Mouse (Mus musculus) hindbrain, embryonic 14.5 days (tissue): ENCODE measurements around the gene Krtap17-1. TPM values are rescaled to one million over a fixed set of nuclear protein-coding genes. Genes with fewer than 3 reads are reported as not detected.

Source experiments
- ATAC-seq: fragments of 200-750 bp; cut with Nextera tagmentation; 2 replicates; pipeline ENCODE4 v1.8.0; 2017; ENCODE audit warnings: moderate number of reproducible peaks, mild to moderate bottlenecking, moderate TSS enrichment, moderate library complexity; ENCODE audit not compliant: low FRiP score
- DNase-seq: peaks from one replicate; pipeline ENCODE4 v3.0.0-alpha.2; 2015; ENCODE audit warnings: low spot score
- H3K27ac ChIP-seq: fragments of 300-500 bp; sonication (generic); 2 replicates; pipeline ENCODE4 v1.5.1; 2014; ENCODE audit warnings: mild to moderate bottlenecking, moderate library complexity
- H3K27me3 ChIP-seq: fragments of 300-500 bp; sonication (generic); 2 replicates; pipeline ENCODE4 v1.6.1; 2014; ENCODE audit warnings: mild to moderate bottlenecking, low read length, mixed read lengths; ENCODE audit not compliant: control insufficient read depth, insufficient read depth
- H3K36me3 ChIP-seq: fragments of 300-500 bp; sonication (generic); replicated peaks from 2 replicates; pipeline ENCODE4 v1.6.1; 2014; ENCODE audit not compliant: control insufficient read depth, insufficient read depth
- H3K4me1 ChIP-seq: fragments of 300-500 bp; sonication (generic); replicated peaks from 2 replicates; pipeline ENCODE4 v1.6.1; 2014; ENCODE audit warnings: antibody characterized with exemption, low read length, mixed read lengths; ENCODE audit not compliant: control insufficient read depth, insufficient read depth
- H3K4me2 ChIP-seq: fragments of 300-500 bp; sonication (generic); replicated peaks from 2 replicates; pipeline ENCODE4 v1.6.1; 2014; ENCODE audit warnings: mild to moderate bottlenecking, moderate library complexity
- H3K4me3 ChIP-seq: fragments of 300-500 bp; sonication (generic); replicated peaks from 2 replicates; pipeline ENCODE4 v1.5.1; 2014; ENCODE audit warnings: mild to moderate bottlenecking, low read length
- H3K9ac ChIP-seq: fragments of 300-500 bp; sonication (generic); 2 replicates; pipeline ENCODE4 v1.6.1; 2014
- H3K9me3 ChIP-seq: fragments of 300-500 bp; sonication (generic); 2 replicates; pipeline ENCODE4 v1.6.1; 2016; ENCODE audit warnings: low read length; ENCODE audit not compliant: control insufficient read depth
- WGBS: fragments of 180-500 bp; shearing (Covaris S2); extraction: QIAGEN DNeasy Blood & Tissue Kit; methylation state at CpG from one replicate; pipeline ENCODE4 v1.1.7; 2014; 5-methylcytosine and 5-hydroxymethylcytosine counted together
- polyA plus RNA-seq: library from polyadenylated mRNA; unstranded; fragments of >200 nt; fragmentation: Nextera tagmentation; extraction: Ambion mirVana; gene quantifications from 2 replicates; pipeline ENCODE4 v1.2.1, GENCODE M21; 2014

Krtap17-1 gene
- polyA plus RNA-seq: 0.86 and 1.5 TPM in 2 replicates

DNA sequence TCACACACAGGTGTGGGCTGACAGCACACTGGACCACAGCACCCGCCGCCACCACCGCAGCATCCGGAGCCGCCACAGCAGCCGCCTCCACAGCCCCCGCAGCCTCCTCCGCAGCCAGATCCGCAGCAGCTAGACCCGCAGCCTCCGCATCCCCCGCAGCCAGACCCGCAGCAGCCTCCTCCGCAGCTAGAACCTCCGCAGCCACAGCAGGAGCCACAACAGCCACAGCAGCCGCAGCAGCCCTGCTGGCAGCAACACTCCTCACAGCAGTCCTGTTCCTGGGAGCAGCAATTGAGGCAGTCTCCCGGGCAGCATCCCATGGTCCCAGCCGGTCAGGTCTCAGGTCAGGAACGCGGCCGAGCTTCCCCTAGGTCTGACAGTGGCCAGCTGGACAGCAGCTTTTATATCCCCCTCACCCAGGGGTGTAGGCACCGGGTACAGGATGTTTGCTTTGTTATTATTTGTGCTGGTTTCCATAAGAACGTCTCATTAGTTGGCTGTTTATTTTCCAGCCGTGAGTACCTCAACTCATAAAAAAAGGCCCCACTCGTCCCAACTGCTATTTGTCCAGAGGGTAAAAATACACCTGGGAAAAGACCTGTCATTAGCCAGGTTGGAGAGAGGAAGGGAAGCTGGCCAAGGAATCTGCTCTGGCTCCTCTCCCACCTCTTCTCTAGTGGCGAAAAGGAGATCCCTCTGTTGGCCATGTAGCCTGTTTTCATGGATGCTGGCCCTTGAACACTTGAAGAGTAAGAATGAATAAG lies at the start of gene Krtap17-1:
TSS of gene Krtap17-1 (minus strand) at position 375 of the 764 bp plus-strand sequence.
- peak within 1 kb of the TSS; percentile 14; the same call in 1 of the 2 replicates for H3K4me3 ChIP-seq
- ATAC-seq (no peak), DNase-seq (no peak)
- H3K36me3 ChIP-seq: no peaks in the 10 kb centered on the region
- WGBS: 30% methylated on average over 26 of the region's 26 CpGs
- H3K4me2 ChIP-seq: peak within 1 kb of the TSS; percentile 41
- H3K9ac ChIP-seq: peak within 1 kb of the TSS; percentile 40
- H3K9me3 ChIP-seq: no peaks in the 10 kb centered on the region
- H3K4me1 ChIP-seq: peaks cover 10% of the 10 kb centered on the region; the same call in 1 of the 2 replicates
- H3K27ac ChIP-seq: no peak within 1 kb of the TSS
- H3K27me3 ChIP-seq: no peaks in the 10 kb centered on the region

DNA sequence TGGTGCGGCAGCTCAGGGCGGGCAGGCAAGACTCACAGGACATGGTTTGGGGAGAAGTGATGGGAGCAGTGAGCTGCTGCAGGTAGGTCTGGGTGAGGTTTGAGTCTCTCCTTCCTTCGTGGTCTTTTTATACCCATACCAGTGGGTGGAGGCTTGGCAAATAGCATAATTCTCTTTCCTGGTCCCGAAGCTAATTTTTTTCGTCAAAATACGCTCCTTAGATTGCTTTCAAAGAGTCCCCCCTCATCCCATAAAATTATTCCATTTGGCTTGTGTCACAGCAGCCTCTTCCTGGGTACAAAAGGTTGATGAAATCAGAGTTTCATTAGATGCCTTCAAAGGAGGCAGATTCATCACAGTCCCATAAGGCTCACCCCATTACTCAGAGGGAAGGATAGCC lies 47.7 kb upstream of the Krtap17-1 start, which contains the start of gene Krt34:
TSS of gene Krt34 (minus strand) at position 101 of the 400 bp plus-strand sequence.
- no peak within 1 kb of the TSS for H3K9ac ChIP-seq
- ATAC-seq: no peak
- no peak within 1 kb of the TSS for H3K27ac ChIP-seq
- no peak within 1 kb of the TSS for H3K4me3 ChIP-seq
- no peaks in the 10 kb centered on the region for H3K36me3 ChIP-seq
- H3K4me1 ChIP-seq: no peaks in the 10 kb centered on the region
- H3K9me3 ChIP-seq: no peaks in the 10 kb centered on the region
- no peak within 1 kb of the TSS for H3K4me2 ChIP-seq
- no peak for DNase-seq
- whole genome bisulfite sequencing: 84% methylated on average over 6 of the region's 6 CpGs
- no peaks in the 10 kb centered on the region for H3K27me3 ChIP-seq

DNA sequence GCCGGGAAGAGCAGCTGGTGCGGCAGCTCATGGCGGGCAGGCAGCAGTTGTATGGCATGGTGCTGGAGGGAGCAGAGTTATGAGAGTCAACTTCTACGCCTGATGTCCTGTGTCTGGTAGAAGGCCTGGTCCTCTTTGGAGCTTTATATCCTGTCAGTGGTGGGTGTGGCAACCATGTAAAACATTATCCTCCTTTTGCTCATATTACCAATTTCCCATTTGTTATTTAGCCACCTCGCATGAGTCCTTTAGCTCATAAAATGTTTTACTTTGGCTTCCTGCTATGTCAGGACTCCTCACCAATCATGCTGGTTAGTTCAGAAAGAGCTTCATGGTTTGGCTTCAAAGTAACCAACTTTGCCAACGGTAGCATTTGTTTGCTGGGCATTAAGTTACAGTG lies 36.0 kb upstream of the Krtap17-1 start, which contains the start of gene Krt33b:
TSS of gene Krt33b (minus strand) at position 101 of the 400 bp plus-strand sequence.
- no peaks in the 10 kb centered on the region for H3K27me3 ChIP-seq
- 89% methylated on average over 6 of the region's 6 CpGs for WGBS
- H3K27ac ChIP-seq: no peak within 1 kb of the TSS
- H3K4me2 ChIP-seq: no peak within 1 kb of the TSS
- H3K9me3 ChIP-seq: no peaks in the 10 kb centered on the region
- DNase-seq (no peak), ATAC-seq (no peak)
- H3K4me3 ChIP-seq: no peak within 1 kb of the TSS
- H3K4me1 ChIP-seq: no peaks in the 10 kb centered on the region
- H3K9ac ChIP-seq: no peak within 1 kb of the TSS
- no peaks in the 10 kb centered on the region for H3K36me3 ChIP-seq

DNA sequence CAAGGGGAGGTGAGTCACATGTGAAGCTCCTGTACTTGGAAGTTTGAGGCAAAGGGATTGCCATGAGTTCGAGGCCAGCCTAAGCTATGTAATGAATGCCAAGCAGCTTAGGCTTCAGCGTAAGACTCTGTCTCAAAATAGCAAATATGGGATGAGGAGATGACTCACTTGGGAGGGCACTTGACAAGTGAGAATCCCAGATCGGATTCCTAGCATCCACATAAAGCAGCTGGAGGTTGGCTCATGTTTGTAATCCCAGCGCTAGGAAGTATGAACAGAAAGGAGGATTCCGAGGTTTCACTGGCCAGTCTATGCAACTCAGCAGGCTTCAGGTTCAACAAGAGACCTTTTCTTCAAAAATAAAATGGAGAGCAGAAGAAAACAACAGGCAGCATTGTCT lies 27.6 kb upstream of the Krtap17-1 start:
- H3K4me1 ChIP-seq: no peaks in the 10 kb centered on the region
- H3K27ac ChIP-seq: no peak overlapping the region
- no peaks in the 10 kb centered on the region for H3K36me3 ChIP-seq
- no peaks in the 10 kb centered on the region for H3K9me3 ChIP-seq
- H3K4me3 ChIP-seq: no peak overlapping the region
- ATAC-seq (no peak), DNase-seq (no peak)
- no peak overlapping the region for H3K4me2 ChIP-seq
- 82% methylated on average over 5 of the region's 5 CpGs for WGBS
- no peak overlapping the region for H3K9ac ChIP-seq
- H3K27me3 ChIP-seq: no peaks in the 10 kb centered on the region

- ATAC-seq: no peak
- 94% methylated on average over 1 of the region's 1 CpGs for WGBS
- H3K36me3 ChIP-seq: no peaks in the 10 kb centered on the region
- no peaks in the 10 kb centered on the region for H3K9me3 ChIP-seq
- no peak overlapping the region for H3K27ac ChIP-seq
- H3K27me3 ChIP-seq: no peaks in the 10 kb centered on the region
- no peak overlapping the region for H3K4me2 ChIP-seq
- DNase-seq: no peak
- H3K9ac ChIP-seq: no peak overlapping the region
- no peak overlapping the region for H3K4me3 ChIP-seq
- H3K4me1 ChIP-seq: no peaks in the 10 kb centered on the region
Observed at GRCm38 (mm10) chr11:100019466-100019865, 25.7 kb upstream of the Krtap17-1 start.

DNA sequence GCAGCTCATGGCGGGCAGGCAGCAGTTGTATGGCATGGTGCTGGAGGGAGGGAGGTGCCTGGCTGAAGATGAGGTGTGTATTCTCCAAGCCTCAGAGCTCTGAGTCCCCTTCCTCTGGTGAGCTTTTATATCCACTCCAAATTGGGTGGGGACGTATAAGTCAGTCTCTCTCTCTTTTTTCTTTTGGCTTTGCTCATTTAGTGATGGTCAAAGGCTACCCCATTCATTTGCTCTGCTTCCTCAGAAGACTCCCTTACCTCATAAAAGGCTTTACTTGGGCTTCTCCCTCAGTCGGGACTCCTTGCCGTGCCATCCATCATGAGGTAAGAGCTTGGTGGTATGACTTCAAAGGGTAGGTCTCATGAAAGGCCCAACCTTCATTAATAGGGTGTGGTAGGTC lies 22.3 kb upstream of the Krtap17-1 start, which contains the start of gene Krt33a:
TSS of gene Krt33a (minus strand) at position 101 of the 400 bp plus-strand sequence.
- Histone ChIP-seq H3K4me1 (no peaks in the 10 kb centered on the region), H3K9me3 (no peaks in the 10 kb centered on the region), H3K27ac (no peak within 1 kb of the TSS), H3K27me3 (no peaks in the 10 kb centered on the region), H3K4me2 (no peak within 1 kb of the TSS), H3K4me3 (no peak within 1 kb of the TSS), H3K9ac (no peak within 1 kb of the TSS), H3K36me3 (no peaks in the 10 kb centered on the region)
- WGBS: 91% methylated on average over 4 of the region's 4 CpGs
- no peak for ATAC-seq
- DNase-seq: no peak

GRCm38 (mm10) chr11:100013691-100014171 lies 19.9 kb upstream of the Krtap17-1 start:
- Histone ChIP-seq H3K36me3 (no peaks in the 10 kb centered on the region), H3K9me3 (no peaks in the 10 kb centered on the region), H3K27ac (no peak overlapping the region), H3K4me2 (no peak overlapping the region), H3K4me3 (no peak overlapping the region), H3K27me3 (no peaks in the 10 kb centered on the region), H3K4me1 (no peaks in the 10 kb centered on the region), H3K9ac (no peak overlapping the region)
- no peak for ATAC-seq
- WGBS: 83% methylated on average over 4 of the region's 4 CpGs
- no peak for DNase-seq

GRCm38 (mm10) chr11:100010682-100011081 lies 16.9 kb upstream of the Krtap17-1 start:
- no peak overlapping the region for H3K4me3 ChIP-seq
- ATAC-seq (no peak), DNase-seq (no peak)
- H3K9me3 ChIP-seq: no peaks in the 10 kb centered on the region
- no peak overlapping the region for H3K9ac ChIP-seq
- no peaks in the 10 kb centered on the region for H3K4me1 ChIP-seq
- no peak overlapping the region for H3K27ac ChIP-seq
- H3K36me3 ChIP-seq: no peaks in the 10 kb centered on the region
- 83% methylated on average over 5 of the region's 5 CpGs for WGBS
- no peak overlapping the region for H3K4me2 ChIP-seq
- no peaks in the 10 kb centered on the region for H3K27me3 ChIP-seq

DNA sequence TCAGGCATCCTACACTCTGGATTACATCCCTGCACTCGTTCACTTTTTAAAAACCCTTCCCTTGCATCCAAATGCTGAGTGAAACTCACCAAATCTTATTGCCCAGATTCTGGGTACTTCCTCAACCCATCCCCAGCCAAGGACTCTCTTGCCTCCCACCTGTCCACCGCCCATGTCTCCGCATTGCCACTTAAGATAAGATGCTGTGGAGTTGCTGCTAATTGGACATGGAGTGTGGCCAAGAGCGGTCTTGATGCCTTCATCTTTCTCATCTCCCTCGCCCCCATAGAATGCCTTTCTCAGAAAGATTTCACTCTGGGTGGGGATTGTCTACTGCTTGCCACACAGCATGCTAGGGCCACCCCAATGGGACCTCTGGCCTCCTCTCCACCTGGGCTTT lies 14.5 kb upstream of the Krtap17-1 start:
- no peaks in the 10 kb centered on the region for H3K27me3 ChIP-seq
- no peak overlapping the region for H3K4me3 ChIP-seq
- no peak overlapping the region for H3K27ac ChIP-seq
- ATAC-seq: no peak
- 87% methylated on average over 5 of the region's 5 CpGs for WGBS
- H3K36me3 ChIP-seq: no peaks in the 10 kb centered on the region
- no peaks in the 10 kb centered on the region for H3K4me1 ChIP-seq
- no peaks in the 10 kb centered on the region for H3K9me3 ChIP-seq
- no peak overlapping the region for H3K9ac ChIP-seq
- H3K4me2 ChIP-seq: no peak overlapping the region
- no peak for DNase-seq
